Mouse (Mus musculus) intestine, embryonic 16.5 days (tissue): ENCODE data around the gene Sebox. TPM values are rescaled to one million over a fixed set of nuclear protein-coding genes. Genes with fewer than 3 reads are reported as not detected.
A peak's percentile ranks its signal among the peaks of the same experiment; 100 is the strongest.

Source experiments
- ATAC-seq: fragments of 200-750 bp; cut with Nextera tagmentation; 2 replicates; pipeline ENCODE4 v1.8.0; 2017; ENCODE audit warnings: moderate TSS enrichment, moderate library complexity
- H3K27ac ChIP-seq: fragments of 300-500 bp; sonication (generic); 2 replicates; pipeline ENCODE4 v1.5.1; 2014; ENCODE audit warnings: mild to moderate bottlenecking, low read length
- H3K27me3 ChIP-seq: fragments of 300-500 bp; sonication (generic); replicated peaks from 2 replicates; pipeline ENCODE4 v1.6.1; 2014; ENCODE audit warnings: low read length, control low read depth, mixed read lengths; ENCODE audit not compliant: control insufficient read depth, insufficient read depth
- H3K36me3 ChIP-seq: fragments of 300-500 bp; sonication (generic); 2 replicates; pipeline ENCODE4 v1.6.1; 2014; ENCODE audit warnings: low read length, control low read depth; ENCODE audit not compliant: control insufficient read depth, insufficient read depth
- H3K4me1 ChIP-seq: fragments of 300-500 bp; sonication (generic); 2 replicates; pipeline ENCODE4 v1.6.1; 2014; ENCODE audit warnings: low read length, control low read depth, mixed read lengths; ENCODE audit not compliant: control insufficient read depth, insufficient read depth
- H3K4me2 ChIP-seq: fragments of 300-500 bp; sonication (generic); 2 replicates; pipeline ENCODE4 v1.6.1; 2014; ENCODE audit warnings: low read depth, low read length, control low read depth
- H3K4me3 ChIP-seq: fragments of 300-500 bp; sonication (generic); 2 replicates; pipeline ENCODE4 v1.5.1; 2014; ENCODE audit warnings: mild to moderate bottlenecking, low read length
- H3K9ac ChIP-seq: fragments of 300-500 bp; sonication (generic); 2 replicates; pipeline ENCODE4 v1.6.1; 2014; ENCODE audit warnings: low read depth, low read length
- H3K9me3 ChIP-seq: fragments of 300-500 bp; sonication (generic); 2 replicates; pipeline ENCODE4 v1.6.1; 2016; ENCODE audit warnings: low read length, control low read depth; ENCODE audit not compliant: control insufficient read depth
- WGBS: fragments of 180-500 bp; shearing (Covaris S2); extraction: QIAGEN DNeasy Blood & Tissue Kit; methylation state at CpG from one replicate; pipeline ENCODE4 v1.1.7; 2014; 5-methylcytosine and 5-hydroxymethylcytosine counted together
- polyA plus RNA-seq: library from polyadenylated mRNA; unstranded; fragments of >200 nt; fragmentation: Nextera tagmentation; extraction: Ambion mirVana; gene quantifications from 2 replicates; pipeline ENCODE4 v1.2.1, GENCODE M21; 2015

Gene Sebox
- not detected in 2 replicates for polyA plus RNA-seq

- ATAC-seq: no peak
- H3K4me3 ChIP-seq: no peak within 1 kb of the TSS
- 65% methylated on average over 7 of the region's 7 CpGs for WGBS
- no peak within 1 kb of the TSS for H3K9ac ChIP-seq
- 0 out of 2 replicates have a peak, but pooled peaks cover 2% of the 10 kb centered on the region for H3K27me3 ChIP-seq
- no peak within 1 kb of the TSS for H3K27ac ChIP-seq
- H3K36me3 ChIP-seq: no peaks in the 10 kb centered on the region; the same call in 1 of the 2 replicates
- H3K9me3 ChIP-seq: no peaks in the 10 kb centered on the region
- no peak within 1 kb of the TSS for H3K4me2 ChIP-seq
- H3K4me1 ChIP-seq: no peaks in the 10 kb centered on the region
Measured at GRCm38 (mm10) chr11:78502909-78503650, at the start of gene Sebox. Gene Sebox (plus strand): TSS chr11:78503447.

DNA sequence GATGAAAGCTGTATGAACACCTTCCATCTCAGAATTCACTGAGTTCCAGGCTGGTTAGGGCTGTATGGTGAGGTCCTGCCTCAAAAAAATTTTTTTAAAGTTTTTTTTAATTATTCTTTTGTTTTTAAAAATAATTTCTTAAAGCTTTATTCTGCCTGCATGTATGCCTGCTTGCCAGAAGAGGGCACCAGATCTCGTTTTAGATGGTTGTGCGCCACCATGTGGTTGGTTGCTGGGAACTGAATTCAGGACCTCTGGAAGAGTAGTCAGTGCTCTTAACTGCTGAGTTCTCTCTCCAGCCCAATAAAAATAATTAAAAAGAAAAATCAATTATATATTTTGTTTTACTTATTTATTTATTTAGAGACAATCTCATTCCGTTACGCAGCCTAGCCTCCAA lies 49.6 kb upstream of the Sebox start:
- H3K9ac ChIP-seq: no peak overlapping the region
- WGBS: 17% methylated on average over 4 of the region's 4 CpGs
- H3K4me3 ChIP-seq: no peak overlapping the region
- H3K9me3 ChIP-seq: no peaks in the 10 kb centered on the region
- no peak for ATAC-seq
- H3K36me3 ChIP-seq: no peaks in the 10 kb centered on the region
- H3K4me1 ChIP-seq: no peaks in the 10 kb centered on the region
- no peaks in the 10 kb centered on the region for H3K27me3 ChIP-seq
- no peak overlapping the region for H3K4me2 ChIP-seq
- no peak overlapping the region for H3K27ac ChIP-seq

DNA sequence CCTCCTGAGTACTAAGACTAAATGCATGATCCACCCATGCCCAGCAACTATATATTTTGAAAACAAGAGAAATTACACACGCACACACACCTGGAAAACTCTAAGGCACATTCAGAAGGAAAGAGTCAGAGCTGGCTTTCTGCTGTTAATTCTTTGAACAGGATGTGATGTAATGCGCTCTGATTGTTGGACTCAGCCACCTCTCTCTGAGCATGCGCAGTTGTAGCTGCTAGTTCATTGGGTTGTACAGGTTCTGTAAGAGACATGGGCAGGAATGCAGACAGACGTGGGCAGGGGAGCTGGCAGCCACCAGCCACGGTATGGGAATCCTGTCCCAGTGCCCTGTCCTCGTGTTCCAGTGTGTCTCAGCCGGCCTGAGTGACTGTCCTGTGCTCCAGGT lies 49.0 kb upstream of the Sebox start:
- no peaks in the 10 kb centered on the region for H3K4me1 ChIP-seq
- no peaks in the 10 kb centered on the region for H3K27me3 ChIP-seq
- no peak overlapping the region for H3K4me2 ChIP-seq
- no peaks in the 10 kb centered on the region for H3K36me3 ChIP-seq
- no peak overlapping the region for H3K4me3 ChIP-seq
- no peaks in the 10 kb centered on the region for H3K9me3 ChIP-seq
- ATAC-seq: no peak
- no peak overlapping the region for H3K27ac ChIP-seq
- WGBS: 75% methylated on average over 7 of the region's 7 CpGs
- H3K9ac ChIP-seq: no peak overlapping the region

DNA sequence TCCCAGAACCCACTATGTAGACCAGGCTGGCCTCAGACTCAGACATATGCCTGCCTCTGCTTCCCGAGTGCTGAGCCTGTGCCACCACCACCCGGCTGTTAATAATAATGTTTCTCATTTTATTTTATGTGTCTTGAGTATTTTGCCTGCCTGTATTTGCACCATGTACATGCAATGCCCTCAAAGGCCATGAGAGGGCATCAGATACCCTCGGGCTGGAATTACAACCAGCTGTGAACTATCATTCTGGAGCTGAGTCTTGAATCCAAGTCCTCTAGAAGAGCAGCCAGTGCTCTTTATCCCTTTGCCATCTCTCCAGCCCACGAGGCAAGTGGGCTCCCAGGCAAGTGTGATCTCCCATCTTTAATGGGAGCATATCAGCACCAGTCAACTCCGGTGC lies 47.9 kb upstream of the Sebox start:
- WGBS: 39% methylated on average over 5 of the region's 5 CpGs

DNA sequence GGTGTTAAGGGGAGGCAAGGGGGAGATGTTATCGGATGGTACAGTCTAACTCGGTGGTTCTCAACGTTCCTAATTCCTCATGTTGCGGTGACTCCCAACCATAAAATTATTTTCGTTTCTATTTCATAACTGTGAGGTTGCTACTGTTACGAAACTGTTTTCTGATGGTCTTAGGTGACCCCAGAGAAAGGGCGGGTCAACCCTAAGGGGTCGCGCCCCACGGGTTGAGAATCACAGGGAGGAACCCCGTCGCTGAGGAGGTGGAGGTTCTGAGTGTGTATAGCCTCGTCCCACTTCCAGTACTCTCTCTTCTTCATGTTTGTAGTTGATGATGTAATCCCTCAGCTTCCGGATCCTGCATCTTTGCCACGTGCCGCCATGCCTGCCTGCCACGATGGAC lies 44.5 kb upstream of the Sebox start:
- no peak for ATAC-seq
- H3K4me3 ChIP-seq: no peak overlapping the region
- H3K36me3 ChIP-seq: no peaks in the 10 kb centered on the region
- peaks cover 2% of the 10 kb centered on the region for H3K4me1 ChIP-seq
- H3K27me3 ChIP-seq: no peaks in the 10 kb centered on the region
- peaks cover 5% of the 10 kb centered on the region; the same call in 1 of the 2 replicates for H3K9me3 ChIP-seq
- H3K9ac ChIP-seq: no peak overlapping the region
- H3K27ac ChIP-seq: no peak overlapping the region
- H3K4me2 ChIP-seq: no peak overlapping the region
- WGBS: 84% methylated on average over 17 of the region's 17 CpGs

More for the DNA sequence above, 47.9 kb upstream of the Sebox start:
- H3K36me3 ChIP-seq: no peaks in the 10 kb centered on the region
- no peak for ATAC-seq
- no peak overlapping the region for H3K9ac ChIP-seq
- no peak overlapping the region for H3K4me3 ChIP-seq
- no peaks in the 10 kb centered on the region for H3K27me3 ChIP-seq
- no peak overlapping the region for H3K27ac ChIP-seq
- H3K4me1 ChIP-seq: no peaks in the 10 kb centered on the region
- no peak overlapping the region for H3K4me2 ChIP-seq
- H3K9me3 ChIP-seq: no peaks in the 10 kb centered on the region

DNA sequence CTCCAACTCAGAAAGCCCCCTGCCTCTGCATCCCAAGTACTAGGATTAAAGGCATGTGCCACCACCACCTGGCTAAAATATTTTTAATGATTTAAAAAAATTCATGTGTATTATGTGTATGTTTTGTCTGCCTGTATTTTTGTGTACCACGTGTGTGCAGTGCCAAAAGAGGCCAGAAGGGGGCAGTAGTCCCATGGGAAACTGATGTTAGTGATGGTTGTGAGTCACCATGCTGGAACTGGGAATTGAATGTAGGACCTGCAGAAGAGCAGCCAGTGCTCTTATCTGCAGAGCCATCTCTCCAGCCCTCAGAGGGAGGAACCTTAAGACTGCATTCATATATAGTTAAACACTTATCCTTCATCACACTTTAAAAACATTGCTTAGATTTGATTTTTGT lies 41.4 kb upstream of the Sebox start:
- Histone ChIP-seq H3K4me3 (no peak overlapping the region), H3K9ac (no peak overlapping the region), H3K27ac (no peak overlapping the region), H3K4me2 (no peak overlapping the region), H3K27me3 (no peaks in the 10 kb centered on the region), H3K4me1 (peaks cover 22% of the 10 kb centered on the region), H3K9me3 (peaks cover 5% of the 10 kb centered on the region; the same call in 1 of the 2 replicates), H3K36me3 (no peaks in the 10 kb centered on the region)
- 64% methylated on average over 1 of the region's 1 CpGs for WGBS
- no peak for ATAC-seq

- Histone ChIP-seq H3K9me3 (peaks cover 5% of the 10 kb centered on the region; the same call in 1 of the 2 replicates), H3K27ac (no peak overlapping the region), H3K4me1 (peaks cover 22% of the 10 kb centered on the region), H3K4me2 (no peak overlapping the region), H3K36me3 (no peaks in the 10 kb centered on the region), H3K9ac (no peak overlapping the region), H3K27me3 (no peaks in the 10 kb centered on the region), H3K4me3 (no peak overlapping the region)
- 58% methylated on average over 5 of the region's 5 CpGs for WGBS
- peak; percentile 49; the same call in 1 of the 2 replicates for ATAC-seq
Measured at GRCm38 (mm10) chr11:78462669-78463068, 40.6 kb upstream of the Sebox start.

GRCm38 (mm10) chr11:78463286-78464036 lies 39.8 kb upstream of the Sebox start:
- no peak overlapping the region for H3K9ac ChIP-seq
- WGBS: 45% methylated on average over 13 of the region's 13 CpGs
- peaks cover 5% of the 10 kb centered on the region; the same call in 1 of the 2 replicates for H3K9me3 ChIP-seq
- peaks cover 22% of the 10 kb centered on the region for H3K4me1 ChIP-seq
- no peaks in the 10 kb centered on the region for H3K36me3 ChIP-seq
- H3K27me3 ChIP-seq: no peaks in the 10 kb centered on the region
- no peak overlapping the region for H3K4me3 ChIP-seq
- peak overlapping the region; percentile 13; the same call in 1 of the 2 replicates for H3K4me2 ChIP-seq
- H3K27ac ChIP-seq: no peak overlapping the region
- peak; percentile 50 for ATAC-seq

- peak overlapping the region; percentile 77; the same call in 1 of the 2 replicates for H3K9ac ChIP-seq
- H3K4me2 ChIP-seq: peak overlapping the region; percentile 69
- peaks cover 22% of the 10 kb centered on the region for H3K4me1 ChIP-seq
- no peak overlapping the region for H3K27ac ChIP-seq
- H3K4me3 ChIP-seq: peak overlapping the region; percentile 65
- H3K27me3 ChIP-seq: no peaks in the 10 kb centered on the region
- no peaks in the 10 kb centered on the region for H3K36me3 ChIP-seq
- peaks cover 5% of the 10 kb centered on the region; the same call in 1 of the 2 replicates for H3K9me3 ChIP-seq
- no peak for ATAC-seq
- 27% methylated on average over 9 of the region's 9 CpGs for WGBS
Measured at GRCm38 (mm10) chr11:78465116-78465515, 38.1 kb upstream of the Sebox start.
